In genomic region chr2:164948962-164949361, GRCm38 (mm10) we compare ENCODE assay signal across 8 mouse cellular contexts. TPM values are rescaled to one million over a fixed set of nuclear protein-coding genes. Genes with fewer than 3 reads are reported as not detected.
DNase-seq lines count a peak whose midpoint lies in the region; ATAC-seq and TF ChIP-seq lines count a peak whose summit lies in the region.

No protein-coding gene starts in this region.

- H3K27ac ChIP-seq in heart, embryonic 14.5 days (replicated peaks in 1 of 2; ENCODE audit: control insufficient read depth in 1 of 2, insufficient read depth in 1 of 2, low read depth in 2 of 2, low read length in 2 of 2), result no peak overlapping the region
- no peak overlapping the region for H3K27ac ChIP-seq in bone marrow macrophage, adult 2 months (ENCODE audit: insufficient read depth, low read depth, low read length)
- no peak overlapping the region for H3K27ac ChIP-seq in hindbrain, postnatal 0 days
- no peak overlapping the region for H3K27ac ChIP-seq in midbrain, embryonic 15.5 days

- H3K4me2 ChIP-seq in heart, embryonic 14.5 days (ENCODE audit: low read length), result peak overlapping the region; percentile 50
- H3K4me2 ChIP-seq in hindbrain, postnatal 0 days (ENCODE audit: low read depth, low read length), result 0 out of 2 replicates have a peak overlapping the region, but pooled peaks have one; percentile 19
- H3K4me2 ChIP-seq in midbrain, embryonic 15.5 days, result peak overlapping the region; percentile 36

- H3K27me3 ChIP-seq in heart, embryonic 14.5 days (ENCODE audit: control insufficient read depth, insufficient read depth, low read length), result peaks cover 88% of the 10 kb centered on the region
- H3K27me3 ChIP-seq in hindbrain, postnatal 0 days (ENCODE audit: insufficient read depth, low read length), result peaks cover 24% of the 10 kb centered on the region
- H3K27me3 ChIP-seq in midbrain, embryonic 15.5 days (replicated peaks), result peaks cover 51% of the 10 kb centered on the region

- H3K9me3 ChIP-seq in heart, embryonic 14.5 days (ENCODE audit: control insufficient read depth, low read length), result no peaks in the 10 kb centered on the region
- no peaks in the 10 kb centered on the region for H3K9me3 ChIP-seq in hindbrain, postnatal 0 days (ENCODE audit: low read length)
- H3K9me3 ChIP-seq in midbrain, embryonic 15.5 days, result no peaks in the 10 kb centered on the region

- TF ChIP-seq POLR2A in bone marrow macrophage, adult 2 months (IDR thresholded peaks at IDR 0.05; ENCODE audit: borderline replicate concordance, low read depth, low read length), result no peak

- no peak for ATAC-seq in heart, embryonic 14.5 days (ENCODE audit: insufficient number of reproducible peaks, insufficient read depth, low FRiP score, low read depth)
- ATAC-seq in hindbrain, postnatal 0 days, result no peak
- no peak for ATAC-seq in midbrain, embryonic 15.5 days (replicated peaks)

- WGBS in heart, embryonic 14.5 days, result 7% methylated on average over 25 of the region's 25 CpGs
- WGBS in hindbrain, postnatal 0 days, result 7% methylated on average over 25 of the region's 25 CpGs
- 5% methylated on average over 25 of the region's 25 CpGs for WGBS in midbrain, embryonic 15.5 days

- H3K36me3 ChIP-seq in heart, embryonic 14.5 days (ENCODE audit: control insufficient read depth, insufficient read depth, low read length), result no peaks in the 10 kb centered on the region
- H3K36me3 ChIP-seq in hindbrain, postnatal 0 days (ENCODE audit: insufficient read depth, low read length), result no peaks in the 10 kb centered on the region
- no peaks in the 10 kb centered on the region for H3K36me3 ChIP-seq in midbrain, embryonic 15.5 days (replicated peaks)

- no peak for DNase-seq in heart, adult 8-10 months (ENCODE audit: low spot score)
- DNase-seq in hindbrain, postnatal 0 days (ENCODE audit: low spot score), result no peak
- no peak for DNase-seq in thymus, postnatal 4 days
- no peak for DNase-seq in thymus, adult 18-20 months
- no peak for DNase-seq in adrenal gland, adult 18-20 months (ENCODE audit: low spot score in 2 of 2)

- H3K4me3 ChIP-seq in heart, embryonic 14.5 days (ENCODE audit: control insufficient read depth in 1 of 2, insufficient read depth in 1 of 2, low read depth in 1 of 2, low read length in 2 of 2), result peak overlapping the region; percentile 7 to 16; a peak in 3 of 4 replicates
- peak overlapping the region; percentile 3; the same call in 1 of the 2 replicates for H3K4me3 ChIP-seq in bone marrow macrophage, adult 2 months (ENCODE audit: insufficient read depth, low read length)
- peak overlapping the region; percentile 7; the same call in 1 of the 2 replicates for H3K4me3 ChIP-seq in hindbrain, postnatal 0 days (ENCODE audit: low read length)
- H3K4me3 ChIP-seq in midbrain, embryonic 15.5 days, result peak overlapping the region; percentile 10

- no peak overlapping the region for H3K9ac ChIP-seq in heart, embryonic 14.5 days (ENCODE audit: low read length)
- H3K9ac ChIP-seq in hindbrain, postnatal 0 days (replicated peaks; ENCODE audit: low read length), result no peak overlapping the region
- H3K9ac ChIP-seq in midbrain, embryonic 15.5 days, result no peak overlapping the region

- peaks cover 0 to 5% of the 10 kb centered on the region in 2 experiments; a peak in 2 of 4 replicates for H3K4me1 ChIP-seq in heart, embryonic 14.5 days (ENCODE audit: control insufficient read depth in 2 of 2, insufficient read depth in 2 of 2, low read length in 2 of 2)
- H3K4me1 ChIP-seq in bone marrow macrophage, adult 2 months (ENCODE audit: control insufficient read depth, insufficient read depth, low read length), result peaks cover 8% of the 10 kb centered on the region
- H3K4me1 ChIP-seq in hindbrain, postnatal 0 days (ENCODE audit: insufficient read depth, low read length), result no peaks in the 10 kb centered on the region
- peaks cover 22% of the 10 kb centered on the region for H3K4me1 ChIP-seq in midbrain, embryonic 15.5 days

- no peak for TF ChIP-seq CTCF in bone marrow macrophage, adult 2 months (IDR thresholded peaks at IDR 0.05; ENCODE audit: low read depth, low read length)
- TF ChIP-seq CTCF in hindbrain, postnatal 0 days (IDR thresholded peaks at IDR 0.05; ENCODE audit: low read depth), result no peak

RNA-seq across cellular contexts. Expression of gene Mmp9, which starts 8.4 kb away (rescaled TPM):
- polyA plus RNA-seq in heart, embryonic 14.5 days (2014; fragmentation: Nextera tagmentation; extraction: Ambion mirVana), result 0.09 TPM in 1 of 2 replicates, not detected in the other
- total RNA-seq in heart, adult 8-10 months (2022), result 1 to 10 TPM in 2 of 4 experiments, under 1 TPM in 2; 0.84 to 1.2 (median 0.98) TPM
- 0.70 and 1.4 TPM in 2 replicates for polyA plus RNA-seq in bone marrow macrophage, adult 2 months (2012; ENCODE audit: insufficient read depth, insufficient read length, missing spikeins)
- 8.8 and 14.4 TPM in 2 replicates for total RNA-seq in hindbrain, postnatal 0 days (2014; rRNA removed)
- polyA plus RNA-seq in hindbrain, postnatal 0 days (2015; fragmentation: Nextera tagmentation; extraction: Ambion mirVana), result 6.7 and 7.1 TPM in 2 replicates
- polyA plus RNA-seq in midbrain, embryonic 15.5 days (2015; fragmentation: Nextera tagmentation; extraction: Ambion mirVana), result 28.9 and 34.3 TPM in 2 replicates
- total RNA-seq in adrenal gland, adult 18-20 months (2021), result 1 to 10 TPM in 1 of 2 experiments, under 1 TPM in 1; 0.89 to 2.7 TPM

RNA-seq across cellular contexts. Expression of gene Slc12a5, which starts 11.6 kb away (rescaled TPM):
- 0.62 and 0.71 TPM in 2 replicates for polyA plus RNA-seq in heart, embryonic 14.5 days (2014; fragmentation: Nextera tagmentation; extraction: Ambion mirVana)
- 1 to 10 TPM; 1.2 to 4.2 (median 2.8) TPM for total RNA-seq in heart, adult 8-10 months (2022)
- not detected in 2 replicates for polyA plus RNA-seq in bone marrow macrophage, adult 2 months (2012; ENCODE audit: insufficient read depth, insufficient read length, missing spikeins)
- total RNA-seq in hindbrain, postnatal 0 days (2014; rRNA removed), result 257 TPM in 2 replicates
- polyA plus RNA-seq in hindbrain, postnatal 0 days (2015; fragmentation: Nextera tagmentation; extraction: Ambion mirVana), result 67.1 and 71.0 TPM in 2 replicates
- polyA plus RNA-seq in midbrain, embryonic 15.5 days (2015; fragmentation: Nextera tagmentation; extraction: Ambion mirVana), result 63.8 and 64.0 TPM in 2 replicates
- total RNA-seq in adrenal gland, adult 18-20 months (2021), result 1 to 10 TPM; 5.2 to 9.0 TPM

RNA-seq across cellular contexts. Expression of gene Zfp335, which starts 37.4 kb away (rescaled TPM):
- 6.8 and 6.9 TPM in 2 replicates for polyA plus RNA-seq in heart, embryonic 14.5 days (2014; fragmentation: Nextera tagmentation; extraction: Ambion mirVana)
- total RNA-seq in heart, adult 8-10 months (2022), result 1 to 10 TPM; 7.6 to 8.5 (median 8.2) TPM
- 14.0 and 14.5 TPM in 2 replicates for polyA plus RNA-seq in bone marrow macrophage, adult 2 months (2012; ENCODE audit: insufficient read depth, insufficient read length, missing spikeins)
- 26.5 and 28.3 TPM in 2 replicates for total RNA-seq in hindbrain, postnatal 0 days (2014; rRNA removed)
- polyA plus RNA-seq in hindbrain, postnatal 0 days (2015; fragmentation: Nextera tagmentation; extraction: Ambion mirVana), result 9.0 and 9.2 TPM in 2 replicates
- 17.8 and 18.9 TPM in 2 replicates for polyA plus RNA-seq in midbrain, embryonic 15.5 days (2015; fragmentation: Nextera tagmentation; extraction: Ambion mirVana)
- 10 to 100 TPM; 20.9 to 22.4 TPM for total RNA-seq in adrenal gland, adult 18-20 months (2021)

Comparison
In these comparisons a context has a peak if more than half of its experiments do, and no peak if none do; other contexts are left out.
1. RNA of gene Slc12a5, which starts 11.6 kb away (polyA plus RNA-seq): 67.1 to 71.0 TPM in hindbrain, postnatal 0 days and 63.8 to 64.0 TPM in midbrain, embryonic 15.5 days; 0.62 to 0.71 TPM in heart, embryonic 14.5 days and not detected in bone marrow macrophage, adult 2 months; every median in the first group is over 10 times any median in the second.
2. Peak in every context shown above with its lines, with median percentiles within 50 percentile points of each other: H3K4me2 ChIP-seq and H3K4me3 ChIP-seq.